Mouse (Mus musculus) cortical plate, adult 2 months (tissue): Measurements from ENCODE around the gene Phtf1. TPM values are rescaled to one million over a fixed set of nuclear protein-coding genes. Genes with fewer than 3 reads are reported as not detected.

ENCODE experiments used
- H3K27ac ChIP-seq: fragments of 200-500 bp; 2 replicates; pipeline ENCODE4 v1.5.1; 2012; ENCODE audit warnings: low read length, control low read depth, inconsistent platforms; ENCODE audit not compliant: insufficient read depth
- H3K4me1 ChIP-seq: fragments of 200-500 bp; 2 replicates; pipeline ENCODE4 v1.6.1; 2011; ENCODE audit warnings: low read length; ENCODE audit not compliant: control insufficient read depth, insufficient read depth
- H3K4me3 ChIP-seq: fragments of 200-500 bp; 2 replicates; pipeline ENCODE4 v1.5.1; 2011; ENCODE audit warnings: mild to moderate bottlenecking, low read length, control low read depth; ENCODE audit not compliant: insufficient read depth
- CTCF ChIP-seq: fragments of 200-500 bp; IDR thresholded peaks from 2 replicates; pipeline ENCODE4 v1.5.1; 2011; ENCODE audit warnings: mild to moderate bottlenecking, control low read depth, low read length; ENCODE audit not compliant: insufficient read depth; ENCODE audit errors: extremely low read depth
- POLR2A ChIP-seq: fragments of 200-500 bp; IDR thresholded peaks from 2 replicates; pipeline ENCODE4 v1.6.1; 2011; ENCODE audit warnings: mild to moderate bottlenecking, low read length, control low read depth; ENCODE audit not compliant: insufficient read depth; ENCODE audit errors: extremely low read depth
- polyA plus RNA-seq: library from polyadenylated mRNA; depleted of rRNA; stranded (reverse); fragments of >200 nt; gene quantifications from 2 replicates; pipeline ENCODE4 v1.2.3, GENCODE M21; 2012

Gene Phtf1
- polyA plus RNA-seq, 1 experiment = 25.3 TPM

DNA sequence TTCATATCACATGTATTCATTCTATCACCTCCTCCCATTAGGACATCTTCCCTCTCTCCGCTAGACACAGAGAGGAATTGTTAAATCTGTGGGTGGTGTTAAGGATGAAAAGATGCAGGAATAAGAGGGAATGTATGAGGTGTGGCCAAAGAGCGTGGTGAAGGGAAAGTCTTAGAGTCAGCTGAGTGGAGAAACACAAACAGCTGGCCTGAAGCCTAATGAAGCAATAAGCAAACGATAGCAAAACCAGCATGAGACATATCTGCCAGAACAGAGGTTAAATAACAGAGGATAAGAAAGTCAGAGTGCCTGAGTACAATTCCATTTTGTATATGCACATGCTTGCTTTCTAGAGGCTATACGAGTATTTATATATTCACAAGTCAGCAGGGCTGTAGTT lies 16.6 kb downstream of the Phtf1 start:
- no peaks in the 10 kb centered on the region for H3K4me1 ChIP-seq
- H3K27ac ChIP-seq = no peak overlapping the region
- no peak overlapping the region for H3K4me3 ChIP-seq
- TF ChIP-seq CTCF (no peak), POLR2A (no peak)

DNA sequence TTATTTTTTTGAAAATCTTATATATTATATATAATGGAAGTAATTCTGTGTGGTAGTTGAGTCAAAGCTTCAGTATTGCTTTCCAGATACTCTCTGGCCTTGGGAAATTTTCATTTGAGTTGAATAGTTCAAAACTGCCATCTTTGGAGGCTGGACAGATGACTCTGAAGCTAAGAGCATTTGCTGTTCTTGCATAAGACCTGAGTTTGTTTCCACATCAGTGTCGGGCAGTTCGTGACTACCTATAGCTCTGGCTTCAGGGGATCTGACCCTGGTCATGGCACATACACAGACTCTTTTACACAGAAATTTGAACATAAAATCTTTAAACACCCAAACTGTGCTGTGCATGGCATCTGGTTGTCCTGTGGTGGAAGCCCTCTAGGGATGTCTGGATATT lies 17.3 kb downstream of the Phtf1 start:
- H3K4me1 ChIP-seq = no peaks in the 10 kb centered on the region
- no peak overlapping the region for H3K27ac ChIP-seq
- no peak overlapping the region for H3K4me3 ChIP-seq
- TF ChIP-seq POLR2A = no peak
- TF ChIP-seq CTCF = no peak

DNA sequence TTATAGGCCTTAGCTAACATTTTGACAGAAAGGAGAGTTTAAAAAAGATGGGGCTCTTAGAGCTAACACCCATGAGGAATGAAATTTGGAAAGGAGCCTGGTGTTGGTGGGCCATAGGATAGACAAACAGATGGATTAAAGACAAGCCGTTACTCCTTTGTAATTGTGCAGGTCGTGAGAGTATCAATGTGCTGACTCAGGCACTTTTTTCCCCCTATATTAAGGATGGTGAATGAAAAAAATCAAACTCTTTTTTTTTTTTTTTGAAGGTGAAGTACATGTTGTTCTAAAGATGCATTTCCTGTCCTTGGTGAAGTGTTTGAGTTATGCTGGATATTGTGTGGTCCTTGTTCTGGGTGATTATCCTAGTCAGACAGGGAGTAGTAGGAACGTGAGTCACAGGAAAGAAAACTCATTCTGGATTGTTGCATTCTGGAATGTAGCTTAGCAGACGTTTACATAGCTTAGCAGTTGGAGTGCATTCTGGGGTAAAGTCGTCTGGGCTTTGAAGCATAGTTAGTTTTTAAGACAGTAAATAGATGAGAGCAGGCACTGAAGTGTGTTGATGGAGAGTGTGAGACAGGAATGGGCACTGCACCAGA lies 20.0 kb downstream of the Phtf1 start:
- TF ChIP-seq POLR2A (no peak), CTCF (no peak)
- Histone ChIP-seq H3K4me1 (no peaks in the 10 kb centered on the region), H3K27ac (no peak overlapping the region), H3K4me3 (no peak overlapping the region)

DNA sequence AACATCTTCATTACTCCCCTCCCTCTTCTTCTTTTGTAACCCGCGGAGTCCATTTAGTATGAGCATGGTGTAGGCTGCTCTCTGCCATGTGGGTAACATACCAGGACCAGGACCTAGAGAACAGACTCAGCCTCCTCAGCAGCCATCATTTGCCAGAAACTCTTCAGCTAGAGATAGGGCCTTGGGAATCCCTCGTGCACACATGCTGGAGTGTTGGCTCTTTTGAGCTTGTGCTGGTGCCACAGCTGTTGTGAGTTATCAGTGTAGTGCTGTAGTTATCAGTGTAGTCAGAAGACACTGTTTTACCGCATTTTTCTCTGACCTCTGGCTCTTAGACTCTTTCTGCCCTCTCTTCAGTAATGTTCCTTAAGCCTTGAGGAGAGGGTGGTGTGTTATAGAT lies 21.4 kb downstream of the Phtf1 start:
- no peaks in the 10 kb centered on the region for H3K4me1 ChIP-seq
- TF ChIP-seq POLR2A = no peak
- no peak for TF ChIP-seq CTCF
- no peak overlapping the region for H3K4me3 ChIP-seq
- H3K27ac ChIP-seq = no peak overlapping the region

DNA sequence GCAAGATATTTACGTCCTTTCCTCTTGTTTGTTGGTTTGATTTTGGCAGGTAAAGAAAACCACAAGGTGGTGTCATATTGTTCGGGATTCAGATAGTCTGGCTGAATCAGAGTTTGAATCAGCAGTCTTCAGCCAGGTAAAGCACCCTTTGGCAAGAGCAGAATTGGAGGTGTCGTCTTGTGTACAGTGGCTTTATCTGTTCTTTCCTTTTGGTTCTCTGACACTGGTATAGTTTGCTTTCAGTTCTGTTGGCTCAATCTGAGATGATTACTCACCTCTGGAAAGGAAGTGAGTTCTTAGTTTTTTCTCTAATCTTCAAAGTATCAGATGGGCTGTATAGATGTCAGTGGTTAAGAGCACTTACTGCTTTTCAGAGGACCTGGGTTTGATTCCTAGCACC lies 23.4 kb downstream of the Phtf1 start:
- H3K4me1 ChIP-seq = no peaks in the 10 kb centered on the region
- TF ChIP-seq POLR2A = no peak
- TF ChIP-seq CTCF = no peak
- H3K27ac ChIP-seq = no peak overlapping the region
- H3K4me3 ChIP-seq = no peak overlapping the region

DNA sequence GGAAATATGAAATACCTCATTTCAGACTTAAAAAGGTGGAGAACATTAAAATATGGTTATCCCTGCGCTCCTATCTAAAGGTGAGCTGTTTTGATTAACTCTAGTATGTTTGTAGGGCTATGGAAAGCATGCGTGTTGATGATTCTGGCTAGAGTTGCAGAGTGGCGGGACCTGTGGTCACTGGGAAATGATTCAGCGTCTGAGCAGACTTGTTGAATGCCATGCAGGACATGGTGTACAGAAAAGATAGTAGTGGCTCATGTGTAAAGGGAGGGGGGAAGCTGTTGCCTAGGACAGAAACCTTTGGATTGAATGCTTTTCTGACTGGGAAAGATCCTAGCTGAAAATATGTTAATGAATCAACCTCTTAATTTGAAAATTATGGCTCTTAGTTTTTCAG lies 30.8 kb downstream of the Phtf1 start:
- no peaks in the 10 kb centered on the region for H3K4me1 ChIP-seq
- no peak for TF ChIP-seq POLR2A
- TF ChIP-seq CTCF = no peak
- H3K4me3 ChIP-seq = no peak overlapping the region
- H3K27ac ChIP-seq = no peak overlapping the region

DNA sequence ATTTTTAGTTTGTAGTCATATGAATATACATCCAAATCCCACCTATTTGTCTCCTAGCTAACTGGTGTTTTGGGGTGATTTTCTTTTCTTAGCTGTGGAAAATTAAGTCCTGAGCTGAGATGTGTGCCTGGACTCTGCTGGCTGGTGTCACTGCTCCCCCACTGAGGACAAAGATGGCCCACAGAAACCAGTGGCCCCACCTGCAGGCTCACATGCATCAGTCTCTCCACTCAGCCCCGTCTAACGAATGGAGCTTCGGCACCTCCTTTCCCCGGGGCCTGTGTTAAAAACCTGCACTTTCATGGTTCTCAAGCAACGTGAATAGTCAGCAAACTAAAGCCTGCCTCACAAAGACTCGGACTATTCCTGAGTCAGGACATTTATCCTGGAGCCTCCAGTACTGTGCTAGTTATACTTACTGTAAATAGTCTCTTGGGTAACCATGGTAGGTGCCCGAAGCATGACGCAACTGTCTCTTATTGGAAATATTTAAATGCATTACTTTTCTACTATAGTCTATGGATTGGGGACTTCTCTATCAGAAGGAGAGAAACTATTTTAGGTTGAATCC lies 39.1 kb downstream of the Phtf1 start:
- no peak overlapping the region for H3K27ac ChIP-seq
- H3K4me1 ChIP-seq = 0 out of 2 replicates have a peak, but pooled peaks cover 2% of the 10 kb centered on the region
- TF ChIP-seq CTCF (no peak), POLR2A (no peak)
- no peak overlapping the region for H3K4me3 ChIP-seq

DNA sequence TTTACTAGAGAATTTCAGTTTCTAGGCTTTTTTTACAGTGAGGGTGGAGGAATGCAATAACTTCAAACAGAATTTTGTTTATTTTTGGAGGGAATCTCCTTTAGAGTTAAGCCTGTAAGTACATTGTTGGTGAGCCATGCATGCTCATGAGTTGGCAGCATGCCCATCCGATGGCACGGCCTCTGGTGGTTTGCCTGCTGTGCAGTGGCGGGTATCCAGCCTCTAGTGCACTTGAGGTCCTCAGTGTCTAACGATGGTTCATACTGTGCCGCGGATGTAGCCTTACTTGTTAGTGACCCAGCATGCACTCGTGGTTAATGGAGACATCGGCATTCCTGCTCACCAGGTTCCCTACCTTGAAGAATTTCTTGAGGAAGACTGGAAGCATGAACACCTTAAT lies 39.6 kb downstream of the Phtf1 start:
- Histone ChIP-seq H3K4me3 (no peak overlapping the region), H3K4me1 (peaks cover 2% of the 10 kb centered on the region; the same call in 1 of the 2 replicates), H3K27ac (no peak overlapping the region)
- TF ChIP-seq CTCF = no peak
- TF ChIP-seq POLR2A = no peak

DNA sequence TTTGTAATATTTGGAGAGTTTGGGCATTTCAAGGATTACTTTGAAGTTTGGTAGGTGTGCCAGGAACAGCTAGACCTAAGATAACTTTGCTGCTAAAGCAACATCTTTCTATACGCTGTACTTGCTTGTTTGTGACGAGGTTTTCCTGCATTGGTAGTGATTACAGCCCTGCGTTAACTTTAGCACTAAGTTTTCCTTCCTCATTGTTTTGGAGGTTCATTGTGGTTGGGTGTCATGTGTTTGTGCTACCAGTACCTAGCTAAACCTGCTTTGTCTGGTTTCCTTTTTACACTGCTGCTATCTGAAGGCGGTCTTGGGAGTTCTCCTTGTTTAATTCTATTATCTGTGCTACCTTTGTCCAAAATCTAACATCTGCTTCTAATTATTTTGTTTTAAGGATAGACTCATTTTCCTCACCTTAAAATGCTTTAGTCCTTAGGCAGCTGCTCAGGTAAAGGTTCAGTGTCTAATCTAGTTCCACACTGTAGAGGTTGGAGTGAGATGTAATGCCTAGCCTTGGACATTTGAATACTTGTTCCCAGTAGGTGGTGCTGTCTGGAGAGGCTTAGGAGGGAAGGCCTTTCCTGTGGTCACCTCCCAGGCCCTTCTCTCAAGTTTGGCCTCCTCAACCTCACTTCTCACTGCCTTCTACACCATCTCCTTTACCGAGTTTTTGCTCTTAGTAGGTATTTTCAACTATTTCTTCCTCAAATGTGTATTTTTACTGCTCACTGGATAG lies 42.2 kb downstream of the Phtf1 start:
- peaks cover 2% of the 10 kb centered on the region; the same call in 1 of the 2 replicates for H3K4me1 ChIP-seq
- H3K27ac ChIP-seq = no peak overlapping the region
- no peak for TF ChIP-seq POLR2A
- TF ChIP-seq CTCF = no peak

DNA sequence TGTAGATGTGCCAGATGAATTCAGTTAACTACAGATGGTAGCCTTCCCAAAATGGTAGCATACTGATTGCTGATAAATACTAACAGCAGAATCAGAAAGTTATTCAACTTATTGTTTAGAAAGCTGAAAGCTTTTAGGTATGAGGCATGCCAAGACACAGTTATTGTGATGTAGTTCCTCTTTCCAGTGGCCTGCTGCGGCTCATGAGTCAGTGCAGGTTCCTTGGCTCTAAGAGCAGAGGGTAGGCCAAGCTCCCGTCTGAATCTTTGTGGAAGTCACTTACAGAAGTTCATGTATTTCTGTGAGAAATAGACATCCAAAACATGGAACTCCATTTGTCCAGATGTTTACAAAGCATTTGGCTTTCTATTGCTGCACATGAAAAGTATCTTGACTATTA lies 44.1 kb downstream of the Phtf1 start:
- H3K4me1 ChIP-seq = peaks cover 2% of the 10 kb centered on the region; the same call in 1 of the 2 replicates
- no peak for TF ChIP-seq POLR2A
- TF ChIP-seq CTCF = no peak
- no peak overlapping the region for H3K4me3 ChIP-seq
- no peak overlapping the region for H3K27ac ChIP-seq

More for the DNA sequence above, 42.2 kb downstream of the Phtf1 start:
- no peak overlapping the region for H3K4me3 ChIP-seq
